Mouse (Mus musculus) cerebellum, postnatal 14 days (tissue): ENCODE measurements at regions not wholly inside any gene's neighbourhood (a gene's known extent, or its start where the extent isn't known, plus 50 kb on each side); places are given as distances from the start of the nearest gene placed in this dataset.
A peak's percentile ranks its signal among the peaks of the same experiment; 100 is the strongest.
"Not testable (repeated sequence)": the region's sequence is repeated elsewhere in the genome, so short reads cannot be mapped to it uniquely, and the experiment has no call there.

Experiments
- DNase-seq, 2 experiments: peaks; one replicate each; pipeline ENCODE4 v3.0.0; 2021; ENCODE audit warnings: mixed read lengths in 2 of 2

DNA sequence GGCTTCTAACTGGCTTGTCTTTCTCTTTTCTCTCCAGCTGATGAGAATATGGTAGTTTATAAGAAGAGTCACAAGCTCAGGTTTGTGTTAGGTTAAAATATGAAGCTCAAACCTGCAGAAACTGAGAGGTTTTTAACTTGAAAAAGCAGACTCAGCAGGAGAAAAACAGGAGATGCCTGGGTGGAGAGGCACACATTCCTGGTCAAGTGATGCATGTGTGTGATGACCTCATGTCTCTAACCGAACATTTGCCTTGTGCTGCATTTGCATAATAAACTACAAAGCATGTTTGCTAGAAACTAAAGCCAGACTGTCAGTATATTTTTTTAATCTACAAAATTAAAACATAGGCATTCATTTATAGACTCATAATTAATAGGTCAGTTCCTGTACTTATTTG, 182.2 kb upstream of the Ctso start:
- DNase-seq = no peak

DNA sequence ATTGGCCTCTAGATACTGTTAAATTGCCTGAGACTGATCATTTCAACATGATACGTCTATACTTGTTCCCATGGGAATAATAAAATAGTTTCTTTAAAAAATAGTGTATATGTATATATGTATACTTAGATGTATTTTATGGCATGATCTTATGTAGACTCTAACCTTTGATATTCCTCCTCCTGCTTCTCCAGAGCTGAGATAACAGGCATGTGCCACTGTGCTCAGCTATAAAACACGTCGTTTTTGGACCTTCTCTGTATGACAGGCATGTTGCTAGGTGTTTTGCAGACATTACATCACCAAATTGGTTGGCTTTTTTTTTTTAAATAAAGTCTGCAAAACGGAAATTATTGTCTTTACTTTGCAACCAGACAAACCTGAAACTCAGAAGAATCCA, 179.4 kb upstream of the Ctso start:
- DNase-seq = no peak

DNA sequence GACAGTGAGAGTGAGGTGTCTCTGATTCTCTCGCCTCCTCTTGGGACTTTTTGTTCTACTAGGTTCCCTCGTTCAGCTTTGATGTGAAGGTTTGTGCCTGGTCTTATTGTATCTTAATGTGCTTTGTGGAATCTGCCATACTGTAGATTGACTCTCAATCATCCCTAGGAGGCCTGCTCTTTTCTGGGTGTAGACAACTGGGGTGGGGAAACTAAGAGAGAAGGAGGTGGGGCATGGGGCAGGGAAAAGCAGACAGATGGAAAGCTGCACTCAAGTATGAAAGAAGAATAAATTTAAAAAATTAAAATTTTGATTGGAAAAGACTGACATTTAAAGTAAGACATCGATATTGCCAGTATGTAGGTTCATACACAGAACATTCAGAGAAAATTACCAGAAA, 172.0 kb upstream of the Ctso start:
- no peak for DNase-seq

DNA sequence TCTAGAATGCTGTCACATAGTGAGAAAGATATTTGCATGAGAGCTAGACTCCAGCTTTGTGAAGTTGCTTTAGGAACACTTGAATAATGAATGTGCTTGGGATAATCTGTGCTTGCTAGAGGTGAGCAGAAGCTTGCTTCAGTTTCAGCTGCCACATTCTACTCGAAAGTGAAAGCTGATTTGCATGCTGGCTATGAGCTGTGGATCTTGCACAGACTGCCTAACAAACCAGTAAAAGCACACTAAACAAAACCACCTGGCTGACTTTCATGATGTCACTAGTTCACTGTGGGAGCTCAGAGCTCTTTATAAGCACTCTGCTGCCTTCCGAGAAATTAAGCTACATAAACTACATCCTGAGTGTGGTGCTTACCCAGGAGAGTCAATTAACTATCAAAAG, 171.5 kb upstream of the Ctso start:
- no peak for DNase-seq

DNA sequence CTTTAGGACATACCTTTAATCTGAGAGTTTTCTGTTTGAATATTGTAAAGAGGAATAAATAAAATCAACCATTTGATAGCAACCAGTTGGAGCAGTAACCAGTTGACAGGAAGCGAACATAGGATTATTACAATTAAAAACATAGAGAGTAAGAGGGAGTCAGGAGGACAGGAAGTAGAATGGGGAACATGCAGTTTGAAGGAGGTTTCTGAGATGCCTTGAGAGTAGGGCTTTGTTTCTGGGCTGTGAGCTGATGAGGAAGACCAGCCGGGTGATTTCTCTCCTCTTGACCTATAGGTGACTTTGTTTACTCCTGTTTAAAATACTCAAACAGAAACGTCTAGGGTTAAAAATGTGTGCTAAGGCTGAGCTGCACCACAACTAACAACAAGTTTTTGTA, 160.6 kb upstream of the Ctso start:
- no peak for DNase-seq

DNA sequence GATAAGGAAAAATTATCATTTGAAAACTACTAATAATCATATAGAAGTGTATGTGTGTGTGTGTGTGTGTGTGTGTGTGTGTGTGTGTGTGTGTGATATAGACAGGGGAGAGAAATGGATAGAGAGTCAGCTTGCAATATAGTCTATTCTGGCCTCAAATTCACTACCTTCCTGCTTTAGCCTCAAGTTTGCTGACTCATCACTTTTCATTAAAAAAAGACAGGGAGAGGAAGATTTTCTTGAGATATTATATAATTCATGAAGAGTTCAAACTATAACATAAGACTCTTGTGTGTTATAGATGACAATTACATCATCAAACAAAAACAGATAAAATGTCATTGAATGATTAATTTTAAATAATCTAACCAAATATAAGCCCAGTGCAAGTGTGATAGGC, 159.4 kb upstream of the Ctso start:
- no peak for DNase-seq

DNA sequence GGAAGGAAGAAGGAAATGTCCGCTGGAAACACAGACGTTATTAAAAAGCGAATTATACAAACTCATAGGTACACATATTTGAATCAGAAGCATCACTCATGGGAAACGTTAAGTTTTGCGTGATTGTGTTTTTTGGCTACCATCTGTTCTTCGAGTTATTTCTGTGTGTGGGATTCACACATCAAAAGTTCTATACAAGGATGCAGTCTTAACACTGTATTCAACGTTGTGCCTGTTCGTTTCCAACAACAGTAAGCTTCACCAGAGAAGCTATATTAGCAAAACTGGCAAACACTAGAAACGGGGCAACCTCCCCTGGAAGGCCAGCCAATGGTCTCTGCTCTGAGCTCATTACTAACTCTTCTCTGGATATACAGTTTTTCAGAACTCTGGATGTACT, 150.3 kb upstream of the Ctso start:
- DNase-seq = no peak

DNA sequence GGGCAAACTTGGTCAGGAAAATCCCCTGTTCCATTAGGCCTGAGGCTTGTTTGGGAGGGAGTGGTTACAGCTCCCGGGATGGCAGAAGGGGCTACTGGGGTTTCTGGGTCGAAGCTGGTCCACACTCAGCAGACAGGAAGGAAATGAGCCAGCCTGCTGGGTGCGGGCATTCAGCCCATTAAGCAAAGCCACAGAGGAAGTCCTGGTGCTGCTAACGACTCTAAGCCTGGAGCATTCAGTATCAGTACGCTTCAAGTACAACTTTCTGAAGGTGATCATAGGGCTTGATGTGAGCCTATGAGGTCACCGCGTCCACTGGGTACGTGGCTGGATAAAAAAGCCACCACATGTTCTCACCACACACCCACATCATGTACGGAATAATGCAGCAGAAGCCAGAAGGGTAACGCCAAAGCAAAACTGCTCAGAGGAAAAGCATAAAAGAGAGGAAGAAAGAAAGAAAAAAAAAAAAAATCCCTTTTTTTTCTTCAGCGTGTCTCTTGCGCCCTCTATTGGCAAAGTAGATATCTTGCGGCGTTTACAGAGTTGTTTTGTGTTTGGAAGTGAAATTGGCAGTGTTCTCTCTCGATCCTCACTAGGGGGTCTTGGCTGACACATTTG, 149.4 kb upstream of the Ctso start:
- peak; percentile 54 to 55 for DNase-seq

DNA sequence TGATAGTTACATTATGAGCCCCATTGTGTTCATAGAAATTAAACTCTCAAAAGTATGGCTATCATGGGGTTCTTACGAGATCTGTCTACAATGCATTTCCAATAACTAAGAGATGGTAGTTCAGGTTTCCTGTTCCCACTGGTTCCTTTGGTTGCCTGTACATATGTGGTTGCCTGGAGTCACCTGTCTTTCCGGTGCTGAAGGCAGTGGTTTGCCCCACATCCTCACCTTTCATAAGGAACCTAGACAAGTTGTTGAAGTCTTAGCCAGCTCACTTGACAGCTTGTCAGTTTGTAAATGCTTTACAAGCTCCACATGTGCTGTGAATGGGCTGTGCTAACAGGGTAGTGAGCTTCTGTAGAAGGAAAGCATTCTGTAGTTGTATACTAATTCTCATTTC, 143.5 kb upstream of the Ctso start:
- no peak for DNase-seq

DNA sequence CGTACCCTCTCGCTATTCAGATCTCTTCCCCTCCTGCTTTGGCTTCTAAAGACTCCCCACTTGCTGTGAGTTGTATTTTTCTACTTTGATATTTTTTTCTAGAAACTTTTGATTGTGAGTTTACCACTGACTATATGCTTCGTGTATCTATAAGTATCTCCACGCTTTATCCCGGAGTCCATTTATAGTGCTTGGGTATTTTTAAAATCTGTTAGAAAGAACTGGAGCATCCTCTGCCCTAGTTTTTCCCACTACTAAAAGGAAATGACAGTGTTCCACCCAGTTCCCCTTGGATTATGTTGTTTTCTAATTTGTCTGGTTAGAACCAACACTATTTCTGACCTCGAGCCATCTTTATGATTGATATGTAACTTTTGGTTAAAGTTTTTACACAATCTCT, 142.7 kb upstream of the Ctso start:
- DNase-seq = no peak

DNA sequence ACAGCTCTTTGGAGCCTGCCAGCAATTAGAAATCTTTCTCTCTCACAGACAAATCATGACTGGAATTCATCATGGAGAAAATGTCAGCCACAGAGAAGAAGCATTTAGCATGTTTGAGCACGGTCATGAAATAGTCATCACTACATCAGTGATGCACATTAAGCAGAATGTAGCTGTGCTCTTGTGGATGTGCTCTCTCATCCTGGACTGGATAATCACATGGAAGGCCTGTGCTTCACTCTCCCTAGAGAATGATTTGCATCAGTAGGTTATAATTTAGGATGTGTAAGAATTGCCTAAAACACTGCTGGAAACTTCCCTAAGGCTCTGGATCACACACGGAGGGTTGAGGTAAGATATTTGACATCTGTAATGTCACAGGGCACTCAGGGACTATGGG, 130.3 kb upstream of the Ctso start:
- DNase-seq = no peak

DNA sequence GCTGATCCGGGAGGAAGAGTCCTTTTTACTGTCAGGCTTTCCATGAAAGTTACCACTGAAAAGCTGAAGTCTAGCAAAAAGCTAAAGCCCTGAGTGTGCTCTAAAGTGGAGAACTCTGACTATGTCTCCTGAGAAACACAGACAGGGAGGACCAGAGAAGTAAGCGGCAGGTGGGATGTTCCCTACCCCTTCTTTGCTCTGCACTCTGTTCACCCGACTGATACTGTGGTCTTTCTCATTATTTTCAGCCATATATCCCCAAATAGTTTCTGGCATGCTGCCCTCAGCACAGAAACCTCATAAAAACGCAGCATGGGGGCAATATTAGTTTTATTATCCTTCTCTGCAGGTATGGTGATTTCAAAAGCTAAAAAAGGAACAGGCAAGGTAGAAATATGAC, 126.7 kb upstream of the Ctso start:
- no peak for DNase-seq

DNA sequence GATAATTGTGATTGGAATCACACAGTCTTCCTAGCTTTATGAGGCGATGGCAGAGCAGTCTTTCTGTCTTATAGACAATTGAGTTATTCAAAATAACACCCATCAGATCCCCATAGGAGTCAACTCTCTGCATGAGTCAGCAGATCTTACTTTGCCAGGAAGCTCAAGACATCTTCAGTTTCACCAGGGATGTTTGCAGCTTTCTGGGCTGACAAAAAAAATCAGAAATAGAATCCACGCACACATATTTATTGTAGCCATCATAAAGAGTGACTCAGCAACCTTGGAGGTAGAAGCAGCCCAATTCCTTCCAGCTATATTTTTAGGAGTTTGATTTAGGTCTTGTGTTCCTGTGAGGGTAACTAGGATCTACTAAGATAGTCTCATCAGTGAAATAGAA, 122.8 kb upstream of the Ctso start:
- no peak for DNase-seq

DNA sequence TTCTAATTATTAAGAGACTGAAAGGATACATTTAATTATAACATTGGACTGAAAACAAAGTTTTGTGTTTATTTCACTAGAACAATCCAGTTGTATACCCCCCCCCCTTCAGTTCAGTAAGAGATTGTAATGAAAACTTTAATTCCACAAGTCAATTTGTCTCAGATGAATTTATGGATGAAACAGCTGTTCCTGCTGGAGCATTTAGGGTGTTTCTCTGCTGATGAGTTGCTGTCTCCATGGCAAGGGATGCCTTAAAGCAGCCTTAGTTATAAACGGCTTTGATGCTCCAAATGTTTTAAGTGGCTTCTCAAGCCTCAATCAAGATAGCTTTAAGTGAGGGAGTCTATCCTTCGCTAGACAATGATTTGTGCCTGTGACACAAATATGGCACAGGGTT, 112.1 kb upstream of the Ctso start:
- no peak for DNase-seq

DNA sequence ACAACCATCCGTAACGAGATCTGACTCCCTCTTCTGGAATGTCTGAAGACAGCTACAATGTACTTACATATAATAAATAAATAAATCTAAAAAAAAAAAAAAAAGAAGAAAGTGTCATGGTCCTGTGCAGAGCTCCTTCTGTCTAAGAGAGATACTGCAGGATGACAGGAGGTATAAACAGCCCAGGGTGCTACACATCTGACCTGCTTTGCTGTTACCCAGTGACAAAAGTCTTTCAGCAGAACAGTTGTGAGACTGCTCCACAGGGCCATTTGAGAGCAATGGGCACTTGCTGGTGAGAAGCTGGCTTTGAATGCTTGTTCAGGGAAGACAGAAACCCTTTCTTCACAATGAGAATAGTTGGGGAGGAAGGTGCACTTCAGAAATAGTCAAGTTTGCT, 102.9 kb upstream of the Ctso start:
- no peak for DNase-seq

DNA sequence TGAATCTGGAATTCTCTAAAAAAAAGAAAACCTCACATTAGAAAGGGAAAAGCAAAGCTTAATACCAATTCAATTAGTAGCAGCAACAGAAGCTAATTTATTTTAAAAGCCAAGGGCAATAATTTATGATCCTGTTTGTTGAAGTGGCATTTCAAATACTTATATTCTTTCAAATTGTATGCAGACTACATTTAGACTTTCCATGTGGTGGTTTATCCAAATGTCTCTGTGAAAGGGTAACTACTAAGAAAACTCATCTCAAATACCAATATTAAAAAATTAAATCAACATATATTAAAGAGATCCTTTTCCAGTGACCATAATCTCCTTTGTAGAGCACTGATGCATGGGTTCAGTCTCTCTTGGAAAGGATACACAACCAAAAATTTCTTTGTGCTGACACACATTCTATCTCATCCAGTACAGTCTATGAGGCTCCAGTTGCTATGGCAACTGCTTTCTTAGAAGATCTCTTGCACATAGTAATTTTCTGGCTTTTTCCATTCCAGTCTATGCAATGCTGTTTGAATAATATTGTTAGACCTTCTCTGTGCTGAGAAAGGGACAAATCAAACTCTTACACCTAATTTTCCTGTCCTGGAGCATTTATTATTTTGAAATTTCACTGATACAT, 102.3 kb upstream of the Ctso start:
- no peak for DNase-seq

DNA sequence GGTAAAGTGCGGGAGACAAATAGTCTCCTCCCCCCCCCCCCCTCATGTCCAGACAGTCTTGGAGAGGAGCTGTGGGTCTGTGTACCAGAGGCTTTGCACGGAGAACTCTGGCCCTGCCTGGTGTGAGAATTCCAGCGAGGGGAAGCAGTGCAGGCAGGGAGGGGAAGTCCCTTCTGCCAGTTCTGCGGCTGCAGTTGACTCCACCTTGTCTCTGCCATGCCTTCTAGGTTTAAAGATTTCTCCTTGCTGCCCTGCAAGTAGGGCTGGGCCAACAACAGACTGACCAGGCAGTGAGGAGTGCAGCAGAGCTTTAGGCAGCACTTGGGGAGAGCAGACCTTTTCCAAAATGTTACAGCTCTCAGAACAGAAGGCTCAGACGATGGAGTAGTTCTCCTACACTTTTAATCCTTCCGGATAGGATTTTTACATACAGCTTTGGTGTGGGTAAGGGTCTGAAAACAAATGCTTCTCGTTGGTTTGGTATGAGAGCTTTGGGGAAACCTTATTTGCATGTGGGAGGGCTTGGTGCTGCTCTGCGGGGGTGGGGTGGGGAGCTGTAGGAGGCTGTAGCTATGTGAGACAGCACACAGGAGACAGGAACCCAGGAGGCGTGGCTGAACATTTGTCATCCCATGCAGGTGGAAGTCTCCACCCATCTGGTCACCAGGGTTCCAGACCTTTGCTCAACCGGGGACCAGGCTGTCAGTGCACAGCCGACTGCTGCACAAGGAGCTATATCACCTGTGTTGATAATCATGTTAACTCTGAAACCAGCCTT, 96.8 kb upstream of the Ctso start:
- no peak for DNase-seq

DNA sequence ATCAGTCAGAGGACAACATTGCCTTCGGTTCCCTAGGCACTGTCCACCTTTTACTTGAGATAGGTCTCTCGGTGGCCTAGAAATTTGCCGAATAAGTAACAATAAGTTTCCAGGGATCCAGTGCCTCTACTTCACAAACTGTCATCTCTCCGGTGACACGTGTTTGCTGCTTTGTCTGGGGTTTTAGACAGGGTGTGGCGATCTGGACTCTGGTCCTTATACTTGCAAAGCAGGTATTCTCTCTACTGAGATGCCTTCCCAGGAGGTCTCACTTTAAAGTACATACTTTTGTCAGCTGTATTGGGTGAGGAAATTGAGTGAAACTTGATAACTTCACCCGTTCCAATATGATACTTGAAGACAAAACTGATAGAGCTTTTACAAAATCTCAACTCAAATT, 95.9 kb upstream of the Ctso start:
- no peak for DNase-seq

DNA sequence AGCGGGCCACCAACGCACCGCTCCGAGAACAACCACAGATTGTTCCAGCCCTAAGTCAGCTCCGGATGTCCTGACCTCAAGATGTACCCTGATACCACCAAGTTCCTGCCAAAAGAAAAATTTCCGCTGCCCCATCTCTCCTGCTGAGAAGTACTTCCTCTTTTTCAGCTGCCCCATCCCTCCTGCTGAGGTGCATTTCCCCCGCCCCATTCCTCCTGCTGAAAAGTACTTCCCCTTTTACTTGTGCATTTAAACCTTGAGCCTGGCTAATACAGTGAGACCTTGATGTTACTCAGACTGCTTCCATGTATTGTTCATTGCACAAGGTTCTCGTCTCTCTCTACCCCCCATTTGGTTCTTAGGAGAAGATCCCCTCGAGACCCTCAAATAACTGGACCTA, 94.3 kb upstream of the Ctso start:
- DNase-seq = not testable (repeated sequence)

DNA sequence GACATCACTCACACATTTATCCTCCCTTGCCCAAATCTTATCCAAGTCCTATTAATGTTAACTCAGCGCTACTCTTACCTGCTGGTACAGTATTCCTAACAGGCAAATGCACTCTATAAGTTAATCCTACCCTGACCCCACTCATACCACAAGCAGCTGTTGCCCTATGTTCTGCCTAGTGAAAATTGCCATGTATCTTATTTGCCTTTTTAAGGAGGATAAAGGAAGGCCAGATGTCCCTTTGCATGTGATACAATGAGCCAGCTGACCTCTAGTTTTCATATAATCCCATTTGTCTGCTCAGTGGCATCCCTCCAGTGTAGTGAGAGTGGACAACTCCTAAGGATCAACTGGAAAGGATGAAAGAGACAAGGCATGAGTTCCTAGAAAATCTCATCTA, 67.9 kb upstream of the Ctso start:
- DNase-seq = no peak
